Mouse (Mus musculus): Measurements from ENCODE around the gene Klf12. TPM values are rescaled to one million over a fixed set of nuclear protein-coding genes. Genes with fewer than 3 reads are reported as not detected.

Klf12 gene
- polyA plus RNA-seq, 1 experiment from 2014 or later = 11.8 TPM

- H3K4me3 ChIP-seq (ENCODE audit: low read depth, low read length) = peak overlapping the region; percentile 57
- no peak for ATAC-seq (replicated peaks; ENCODE audit: low FRiP score)
These were observed 2.2 kb upstream of the Klf12 start for GRCm38 (mm10) chr14:100286586-100287241.

GRCm38 (mm10) chr14:100285656-100286585 lies 1.4 kb upstream of the Klf12 start:
- peak overlapping the region; percentile 82 for H3K4me2 ChIP-seq
- ATAC-seq (replicated peaks; ENCODE audit: low FRiP score) (peak; percentile 51), DNase-seq (ENCODE audit: low spot score) (peak; percentile 76)
- H3K36me3 ChIP-seq (ENCODE audit: control insufficient read depth, insufficient read depth, low read length) = no peaks in the 10 kb centered on the region
- peak overlapping the region; percentile 57 for H3K4me3 ChIP-seq (ENCODE audit: low read depth, low read length)
- peaks cover 30% of the 10 kb centered on the region for H3K27me3 ChIP-seq (replicated peaks; ENCODE audit: control insufficient read depth, insufficient read depth, low read length)
- peak overlapping the region; percentile 56 for H3K9ac ChIP-seq (ENCODE audit: low read depth, low read length)
- no peaks in the 10 kb centered on the region; the same call in 1 of the 2 replicates for H3K4me1 ChIP-seq (replicated peaks; ENCODE audit: control insufficient read depth, insufficient read depth, low read length)
- under 1% methylated on average over 57 of the region's 60 CpGs for WGBS
- no peaks in the 10 kb centered on the region for H3K9me3 ChIP-seq (ENCODE audit: control insufficient read depth, low read length)
- peak overlapping the region; percentile 79 for H3K27ac ChIP-seq (ENCODE audit: low read depth, low read length)

More at GRCm38 (mm10) chr14:100286586-100287241, 2.2 kb upstream of the Klf12 start:
- H3K9ac ChIP-seq (ENCODE audit: low read depth, low read length) = peak overlapping the region; percentile 56
- peak overlapping the region; percentile 82 for H3K4me2 ChIP-seq
- no peaks in the 10 kb centered on the region for H3K9me3 ChIP-seq (ENCODE audit: control insufficient read depth, low read length)
- peak overlapping the region; percentile 79 for H3K27ac ChIP-seq (ENCODE audit: low read depth, low read length)
- peaks cover 30% of the 10 kb centered on the region for H3K27me3 ChIP-seq (replicated peaks; ENCODE audit: control insufficient read depth, insufficient read depth, low read length)
- peak; percentile 44 for DNase-seq (ENCODE audit: low spot score)
- no peaks in the 10 kb centered on the region; the same call in 1 of the 2 replicates for H3K4me1 ChIP-seq (replicated peaks; ENCODE audit: control insufficient read depth, insufficient read depth, low read length)
- H3K36me3 ChIP-seq (ENCODE audit: control insufficient read depth, insufficient read depth, low read length) = no peaks in the 10 kb centered on the region
- 8% methylated on average over 19 of the region's 19 CpGs for WGBS

GRCm38 (mm10) chr14:100284861-100285655 lies 579 bp upstream of the Klf12 start:
- peaks cover 30% of the 10 kb centered on the region for H3K27me3 ChIP-seq (replicated peaks; ENCODE audit: control insufficient read depth, insufficient read depth, low read length)
- WGBS = under 1% methylated on average over 45 of the region's 48 CpGs
- ATAC-seq (replicated peaks; ENCODE audit: low FRiP score) = peak; percentile 79

GRCm38 (mm10) chr14:100283411-100284118 lies 914 bp downstream of the Klf12 start:
- 1% methylated on average over 27 of the region's 27 CpGs for WGBS
- ATAC-seq (replicated peaks; ENCODE audit: low FRiP score) (no peak), DNase-seq (ENCODE audit: low spot score) (peak; percentile 41)
- Histone ChIP-seq H3K27me3 (replicated peaks; ENCODE audit: control insufficient read depth, insufficient read depth, low read length) (peaks cover 30% of the 10 kb centered on the region), H3K4me1 (replicated peaks; ENCODE audit: control insufficient read depth, insufficient read depth, low read length) (no peaks in the 10 kb centered on the region; the same call in 1 of the 2 replicates), H3K9me3 (ENCODE audit: control insufficient read depth, low read length) (no peaks in the 10 kb centered on the region), H3K36me3 (ENCODE audit: control insufficient read depth, insufficient read depth, low read length) (no peaks in the 10 kb centered on the region), H3K27ac (ENCODE audit: low read depth, low read length) (peak overlapping the region; percentile 45), H3K9ac (ENCODE audit: low read depth, low read length) (peak overlapping the region; percentile 46), H3K4me2 (peak overlapping the region; percentile 82), H3K4me3 (ENCODE audit: low read depth, low read length) (peak overlapping the region; percentile 57)

More at GRCm38 (mm10) chr14:100284861-100285655, 579 bp upstream of the Klf12 start:
- no peaks in the 10 kb centered on the region; the same call in 1 of the 2 replicates for H3K4me1 ChIP-seq (replicated peaks; ENCODE audit: control insufficient read depth, insufficient read depth, low read length)
- H3K4me2 ChIP-seq = peak overlapping the region; percentile 82
- H3K9me3 ChIP-seq (ENCODE audit: control insufficient read depth, low read length) = no peaks in the 10 kb centered on the region
- no peaks in the 10 kb centered on the region for H3K36me3 ChIP-seq (ENCODE audit: control insufficient read depth, insufficient read depth, low read length)
- H3K4me3 ChIP-seq (ENCODE audit: low read depth, low read length) = peak overlapping the region; percentile 57
- DNase-seq (ENCODE audit: low spot score) = peak; percentile 76
- peak overlapping the region; percentile 56 for H3K9ac ChIP-seq (ENCODE audit: low read depth, low read length)
- peak overlapping the region; percentile 79 for H3K27ac ChIP-seq (ENCODE audit: low read depth, low read length)

DNA sequence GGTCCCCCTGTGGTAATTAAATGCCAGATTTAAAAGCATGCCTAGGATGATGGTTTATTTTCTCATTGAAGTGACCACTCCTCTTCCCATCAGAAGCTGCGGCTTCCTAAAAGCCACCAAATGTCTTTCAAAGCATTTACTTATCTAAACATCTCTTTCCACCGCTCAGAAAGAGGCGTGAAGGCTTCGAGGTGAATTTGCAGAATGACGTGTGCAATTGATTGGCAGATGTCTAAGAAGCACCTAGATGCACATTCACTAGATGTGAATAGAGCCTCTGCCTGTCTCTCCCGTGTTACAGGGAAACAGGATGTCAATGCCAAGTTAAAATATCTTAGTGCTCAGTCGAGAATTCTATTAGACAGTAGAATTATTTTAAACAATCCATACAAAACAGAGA lies 1.8 kb downstream of the Klf12 start:
- H3K4me2 ChIP-seq = peak overlapping the region; percentile 82
- H3K9ac ChIP-seq (ENCODE audit: low read depth, low read length) = no peak overlapping the region
- H3K27ac ChIP-seq (ENCODE audit: low read depth, low read length) = no peak overlapping the region
- no peak for ATAC-seq (replicated peaks; ENCODE audit: low FRiP score)
- no peak for DNase-seq (ENCODE audit: low spot score)
- peaks cover 30% of the 10 kb centered on the region for H3K27me3 ChIP-seq (replicated peaks; ENCODE audit: control insufficient read depth, insufficient read depth, low read length)
- H3K9me3 ChIP-seq (ENCODE audit: control insufficient read depth, low read length) = no peaks in the 10 kb centered on the region
- 6% methylated on average over 7 of the region's 7 CpGs for WGBS
- H3K4me3 ChIP-seq (ENCODE audit: low read depth, low read length) = peak overlapping the region; percentile 57
- no peaks in the 10 kb centered on the region; the same call in 1 of the 2 replicates for H3K4me1 ChIP-seq (replicated peaks; ENCODE audit: control insufficient read depth, insufficient read depth, low read length)
- H3K36me3 ChIP-seq (ENCODE audit: control insufficient read depth, insufficient read depth, low read length) = no peaks in the 10 kb centered on the region

GRCm38 (mm10) chr14:100281734-100282133 lies 2.7 kb downstream of the Klf12 start:
- Histone ChIP-seq H3K9ac (ENCODE audit: low read depth, low read length) (no peak overlapping the region), H3K27me3 (replicated peaks; ENCODE audit: control insufficient read depth, insufficient read depth, low read length) (peaks cover 26% of the 10 kb centered on the region), H3K4me2 (peak overlapping the region; percentile 28; the same call in 1 of the 2 replicates), H3K27ac (ENCODE audit: low read depth, low read length) (no peak overlapping the region), H3K4me1 (replicated peaks; ENCODE audit: control insufficient read depth, insufficient read depth, low read length) (no peaks in the 10 kb centered on the region; the same call in 1 of the 2 replicates), H3K36me3 (ENCODE audit: control insufficient read depth, insufficient read depth, low read length) (no peaks in the 10 kb centered on the region), H3K9me3 (ENCODE audit: control insufficient read depth, low read length) (no peaks in the 10 kb centered on the region), H3K4me3 (ENCODE audit: low read depth, low read length) (no peak overlapping the region)
- 51% methylated on average over 3 of the region's 3 CpGs for WGBS
- ATAC-seq (replicated peaks; ENCODE audit: low FRiP score) = no peak
- no peak for DNase-seq (ENCODE audit: low spot score)

- ATAC-seq (replicated peaks; ENCODE audit: low FRiP score) = no peak
- 83% methylated on average over 2 of the region's 2 CpGs for WGBS
- no peak overlapping the region for H3K4me3 ChIP-seq (ENCODE audit: low read depth, low read length)
- no peaks in the 10 kb centered on the region for H3K36me3 ChIP-seq (ENCODE audit: control insufficient read depth, insufficient read depth, low read length)
- no peak overlapping the region for H3K27ac ChIP-seq (ENCODE audit: low read depth, low read length)
- no peaks in the 10 kb centered on the region for H3K4me1 ChIP-seq (replicated peaks; ENCODE audit: control insufficient read depth, insufficient read depth, low read length)
- H3K9ac ChIP-seq (ENCODE audit: low read depth, low read length) = no peak overlapping the region
- no peak for DNase-seq (ENCODE audit: low spot score)
- H3K4me2 ChIP-seq = no peak overlapping the region
- no peaks in the 10 kb centered on the region for H3K9me3 ChIP-seq (ENCODE audit: control insufficient read depth, low read length)
- H3K27me3 ChIP-seq (replicated peaks; ENCODE audit: control insufficient read depth, insufficient read depth, low read length) = no peaks in the 10 kb centered on the region
These were observed 10.3 kb downstream of the Klf12 start for GRCm38 (mm10) chr14:100274179-100274578.

Measured in liver, embryonic 11.5 days (tissue).